Mouse (Mus musculus) fat pad, adult 2 months (tissue): ENCODE data around the gene Tmem44.

Source experiments
- DNase-seq: peaks from one replicate; pipeline ENCODE4 v3.0.0-alpha.2; 2011; ENCODE audit warnings: low read depth, low spot score; ENCODE audit errors: extremely low read depth

The Tmem44 gene

GRCm38 (mm10) chr16:30520361-30520823, 30.2 kb downstream of the Tmem44 start:
- DNase-seq: no peak

- DNase-seq: no peak
These were observed 32.0 kb downstream of the Tmem44 start for GRCm38 (mm10) chr16:30518635-30519034.

GRCm38 (mm10) chr16:30517666-30518283, 32.9 kb downstream of the Tmem44 start:
- DNase-seq: no peak

- DNase-seq: no peak
These were observed 33.6 kb downstream of the Tmem44 start for GRCm38 (mm10) chr16:30516993-30517392.

GRCm38 (mm10) chr16:30515418-30515817, 35.2 kb downstream of the Tmem44 start:
- DNase-seq: no peak

GRCm38 (mm10) chr16:30513050-30514024, 37.3 kb downstream of the Tmem44 start:
- DNase-seq: no peak

GRCm38 (mm10) chr16:30512375-30513049, 38.1 kb downstream of the Tmem44 start:
- peak; percentile 90 for DNase-seq

- DNase-seq: no peak
These were observed 38.9 kb downstream of the Tmem44 start for GRCm38 (mm10) chr16:30511563-30512340.

GRCm38 (mm10) chr16:30510504-30511451, 39.9 kb downstream of the Tmem44 start:
- no peak for DNase-seq

GRCm38 (mm10) chr16:30510091-30510490, 40.6 kb downstream of the Tmem44 start:
- no peak for DNase-seq

GRCm38 (mm10) chr16:30509340-30509739, 41.3 kb downstream of the Tmem44 start:
- DNase-seq: no peak

- no peak for DNase-seq
These were observed 41.9 kb downstream of the Tmem44 start for GRCm38 (mm10) chr16:30508738-30509137.

- DNase-seq: no peak
These were observed 43.5 kb downstream of the Tmem44 start for GRCm38 (mm10) chr16:30507120-30507519.

- no peak for DNase-seq
These were observed 45.2 kb downstream of the Tmem44 start for GRCm38 (mm10) chr16:30505311-30506031.

GRCm38 (mm10) chr16:30504856-30505255, 45.8 kb downstream of the Tmem44 start:
- no peak for DNase-seq

GRCm38 (mm10) chr16:30503958-30504357, 46.7 kb downstream of the Tmem44 start:
- DNase-seq: no peak

- DNase-seq: no peak
These were observed 48.3 kb downstream of the Tmem44 start for GRCm38 (mm10) chr16:30502221-30502891.

GRCm38 (mm10) chr16:30501621-30502020, 49.0 kb downstream of the Tmem44 start:
- no peak for DNase-seq
